Mouse (Mus musculus): Measurements from ENCODE around the gene Pbx1. TPM values are rescaled to one million over a fixed set of nuclear protein-coding genes. Genes with fewer than 3 reads are reported as not detected.
A peak's percentile ranks its signal among the peaks of the same experiment; 100 is the strongest.

The Pbx1 gene
- total RNA-seq, 2 experiments from 2014 or later, result 130 to 145 TPM

- no peak for DNase-seq (ENCODE audit: low spot score in 2 of 2)
- intact Hi-C loops (cut with DNase I), result no loop called here
These were observed 107.6 kb downstream of the Pbx1 start for GRCm38 (mm10) chr1:168324306-168325085.

DNA sequence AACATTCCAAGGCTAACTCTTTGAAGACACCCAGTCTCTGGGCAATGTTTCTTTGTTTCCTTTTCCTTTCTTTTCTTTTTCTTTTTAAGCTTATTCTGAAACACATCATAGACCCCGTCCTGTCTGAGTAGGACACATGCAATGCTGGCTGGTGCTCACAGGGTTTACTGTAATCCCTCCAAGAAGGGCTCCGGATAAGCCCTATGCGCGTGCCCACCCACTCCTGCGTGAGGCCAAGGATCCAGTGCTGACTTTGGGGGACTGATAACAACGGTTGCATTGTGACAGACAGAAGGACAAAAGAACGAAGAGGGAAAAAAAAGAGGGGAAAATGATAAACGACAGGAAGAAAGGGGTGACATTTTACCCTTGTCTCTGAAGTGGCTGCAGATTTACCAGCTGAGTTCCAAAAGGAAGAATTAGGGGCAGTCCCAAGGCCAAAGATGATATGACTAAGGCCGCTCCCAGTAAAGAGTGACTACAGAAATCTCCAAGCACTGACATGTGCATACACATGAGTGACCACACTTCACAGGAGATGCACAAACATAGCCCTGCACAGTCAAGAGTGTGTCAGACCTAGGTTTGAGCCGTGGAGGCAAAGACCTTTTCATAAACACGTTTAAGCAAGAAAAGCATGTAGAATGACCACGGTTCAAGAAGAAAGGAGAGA lies 108.5 kb downstream of the Pbx1 start:
- intact Hi-C loops (cut with DNase I), result no loop called here

GRCm38 (mm10) chr1:168322892-168323291 lies 109.2 kb downstream of the Pbx1 start:
- DNase-seq (ENCODE audit: low spot score in 2 of 2), result peak in 1 of 2 experiments; percentile 48
- intact Hi-C loops (cut with DNase I), result no loop called here

More for the DNA sequence above, 108.5 kb downstream of the Pbx1 start:
- no peak for DNase-seq (ENCODE audit: low spot score in 2 of 2)

- intact Hi-C loops (cut with DNase I), result no loop called here
These were observed 112.4 kb downstream of the Pbx1 start for GRCm38 (mm10) chr1:168319695-168320094.

DNA sequence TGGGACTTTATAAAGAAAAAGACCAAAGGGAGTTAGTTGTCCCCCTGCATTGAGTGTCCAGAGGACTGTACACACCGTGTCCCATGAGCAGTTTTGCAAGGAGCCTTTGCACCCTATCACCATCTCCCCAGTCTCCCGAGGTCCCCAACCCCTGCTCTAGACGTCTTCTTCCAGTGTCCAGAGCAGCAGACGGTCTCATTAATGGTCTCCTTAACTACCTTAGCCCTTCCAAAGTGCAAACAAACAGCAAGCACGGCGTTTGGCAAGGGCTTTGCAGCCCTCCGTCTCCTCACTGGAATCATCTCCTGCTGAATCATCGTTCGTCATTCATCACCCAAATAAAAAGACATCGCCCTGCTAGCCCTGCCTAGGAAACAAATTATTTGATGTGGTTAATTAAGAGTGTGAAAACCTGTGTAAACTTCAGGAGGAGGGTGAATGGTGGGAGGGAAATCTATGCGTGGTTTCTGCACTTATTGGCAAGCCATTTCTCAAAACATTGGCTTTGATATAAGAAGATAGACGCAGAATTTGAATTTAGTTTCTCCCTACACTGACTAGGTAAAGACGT lies 113.1 kb downstream of the Pbx1 start:
- DNase-seq (ENCODE audit: low spot score in 2 of 2), result no peak
- intact Hi-C loops (cut with DNase I), result no loop called here

More at GRCm38 (mm10) chr1:168319695-168320094, 112.4 kb downstream of the Pbx1 start:
- no peak for DNase-seq (ENCODE audit: low spot score in 2 of 2)

GRCm38 (mm10) chr1:168313772-168314171 lies 118.3 kb downstream of the Pbx1 start:
- intact Hi-C loops (cut with DNase I), result no loop called here
- DNase-seq (ENCODE audit: low spot score in 2 of 2), result no peak

DNA sequence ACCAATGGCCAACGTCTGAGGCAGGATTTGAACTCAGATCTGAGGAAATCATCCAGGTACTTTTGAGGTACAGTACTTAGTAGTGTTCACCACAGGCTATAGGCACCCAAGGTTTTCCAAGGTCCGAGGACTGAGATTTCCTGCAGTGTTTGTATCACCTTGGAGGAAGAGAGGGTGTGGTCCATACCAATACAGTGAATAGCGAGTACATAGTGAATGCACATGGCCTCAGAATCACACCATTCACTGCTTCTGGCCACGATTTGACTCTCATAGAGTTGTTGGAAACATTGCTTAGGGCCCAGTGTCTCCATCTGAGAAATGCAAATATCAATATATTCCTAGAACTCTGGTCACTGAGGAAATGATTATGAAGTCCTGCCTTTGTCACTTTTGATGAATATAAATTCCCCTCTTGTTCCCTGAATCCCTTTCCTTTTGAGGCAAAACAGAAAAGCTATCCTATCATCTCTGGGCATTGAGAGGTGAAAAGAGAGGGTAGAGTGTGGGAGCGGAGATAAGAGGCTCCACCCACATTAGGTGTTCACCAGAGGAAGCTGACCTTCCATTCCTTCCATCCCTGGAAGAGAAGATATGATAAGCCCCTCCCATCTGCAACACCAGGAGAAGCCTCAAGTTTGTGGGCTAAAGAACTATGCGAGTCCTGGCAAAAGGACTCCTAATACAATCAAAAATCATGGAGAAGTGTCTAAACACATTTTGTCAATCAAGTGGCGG lies 119.2 kb downstream of the Pbx1 start:
- no peak for DNase-seq (ENCODE audit: low spot score in 2 of 2)
- intact Hi-C loops (cut with DNase I), result no loop called here

GRCm38 (mm10) chr1:168309101-168309521 lies 123.0 kb downstream of the Pbx1 start:
- DNase-seq (ENCODE audit: low spot score in 2 of 2), result peak in 1 of 2 experiments; percentile 34
- intact Hi-C loops (cut with DNase I), result no loop called here

GRCm38 (mm10) chr1:168307275-168308182 lies 124.5 kb downstream of the Pbx1 start:
- intact Hi-C loops (cut with DNase I), result no loop called here
- DNase-seq (ENCODE audit: low spot score in 2 of 2), result no peak

GRCm38 (mm10) chr1:168300505-168300904 lies 131.6 kb downstream of the Pbx1 start:
- intact Hi-C loops (cut with DNase I), result no loop called here
- DNase-seq (ENCODE audit: low spot score in 2 of 2), result no peak

- intact Hi-C loops (cut with DNase I), result no loop called here
- no peak for DNase-seq (ENCODE audit: low spot score in 2 of 2)
These were observed 132.1 kb downstream of the Pbx1 start for GRCm38 (mm10) chr1:168299928-168300365.

- no peak for DNase-seq (ENCODE audit: low spot score in 2 of 2)
- intact Hi-C loops (cut with DNase I), result no loop called here
These were observed 132.9 kb downstream of the Pbx1 start for GRCm38 (mm10) chr1:168299181-168299580.

DNA sequence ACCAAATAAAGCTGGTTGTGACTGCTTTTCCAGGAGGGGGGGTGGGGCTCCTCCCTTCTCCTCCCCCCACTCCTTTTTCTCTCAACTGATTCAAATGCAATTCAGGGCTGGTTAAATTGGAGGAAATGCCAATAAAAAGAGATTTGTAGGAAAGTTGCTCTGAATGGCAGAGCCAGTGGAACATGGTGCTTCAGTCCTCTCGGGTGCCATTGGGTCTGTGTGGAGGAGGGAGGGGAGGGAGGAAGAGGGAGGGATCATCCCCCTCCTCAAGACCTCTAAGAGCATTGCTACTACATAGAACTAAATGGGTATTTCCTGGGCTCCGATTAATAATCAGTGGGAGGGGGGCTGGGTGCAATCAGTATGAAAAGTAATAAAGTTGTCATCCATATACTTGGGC lies 135.8 kb downstream of the Pbx1 start:
- intact Hi-C loops (cut with DNase I), result no loop called here
- DNase-seq (ENCODE audit: low spot score in 2 of 2), result no peak

DNA sequence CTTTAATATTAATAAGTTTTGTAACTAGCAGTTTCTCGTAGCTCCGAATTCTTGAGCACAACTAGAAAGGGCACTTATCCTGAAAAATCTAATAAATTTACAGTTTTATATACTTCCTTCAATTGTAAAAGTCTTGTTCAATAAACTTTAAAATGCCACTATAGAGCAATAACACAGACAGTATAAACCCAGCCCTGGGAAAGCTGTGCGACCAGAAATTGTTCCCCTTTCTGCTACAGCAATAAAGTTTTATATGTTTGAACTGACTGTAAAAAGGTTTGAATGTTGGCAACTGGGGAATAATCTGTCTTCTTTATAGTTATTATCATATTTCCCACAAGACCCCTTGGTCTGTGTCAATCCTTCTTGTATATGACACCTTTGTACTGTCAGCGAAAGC lies 136.3 kb downstream of the Pbx1 start:
- no peak for DNase-seq (ENCODE audit: low spot score in 2 of 2)
- intact Hi-C loops (cut with DNase I), result no loop called here

- intact Hi-C loops (cut with DNase I), result no loop called here
- DNase-seq (ENCODE audit: low spot score in 2 of 2), result no peak
These were observed 138.4 kb downstream of the Pbx1 start for GRCm38 (mm10) chr1:168293673-168294072.

DNA sequence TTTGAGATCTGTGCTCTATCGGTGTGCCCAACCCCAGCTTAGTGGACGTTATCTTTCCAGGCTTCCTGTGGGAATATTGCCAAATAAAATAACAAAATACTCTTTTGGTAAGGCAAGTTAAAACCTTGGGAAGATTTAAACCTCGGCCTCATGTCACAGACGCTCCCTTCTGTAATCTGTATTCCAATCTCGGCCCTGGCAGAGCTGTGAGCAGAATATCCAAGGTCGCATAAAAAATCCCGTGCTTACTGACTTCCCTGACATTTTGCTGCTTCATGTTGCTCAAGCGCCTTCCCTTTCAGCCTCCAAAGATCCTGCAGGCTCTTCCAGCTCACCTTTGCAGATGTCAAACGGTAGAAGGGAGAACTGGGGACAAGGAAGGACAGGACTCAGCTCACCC lies 140.0 kb downstream of the Pbx1 start:
- intact Hi-C loops (cut with DNase I), result no loop called here
- DNase-seq (ENCODE audit: low spot score in 2 of 2), result no peak

DNA sequence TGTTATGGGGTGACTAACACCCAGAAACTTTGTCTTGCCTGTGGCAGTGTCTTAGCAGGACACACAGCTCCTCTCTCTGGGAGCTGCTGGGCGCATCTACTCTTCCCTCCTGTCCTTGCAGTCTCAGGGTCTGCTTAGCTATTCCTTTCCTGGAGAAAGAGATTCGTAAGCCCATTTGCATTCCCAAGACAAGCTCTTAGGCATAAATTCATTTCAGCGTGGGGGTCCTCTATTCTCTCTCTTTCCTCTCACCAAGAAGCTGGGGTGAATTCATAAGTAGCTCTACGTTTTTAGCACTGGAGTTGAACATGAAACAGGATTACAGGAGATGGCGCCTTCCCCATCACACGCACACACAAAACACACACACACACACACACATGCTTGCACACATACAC lies 140.4 kb downstream of the Pbx1 start:
- DNase-seq (ENCODE audit: low spot score in 2 of 2), result no peak
- intact Hi-C loops (cut with DNase I), result no loop called here

GRCm38 (mm10) chr1:168291001-168291642 lies 140.9 kb downstream of the Pbx1 start:
- intact Hi-C loops (cut with DNase I), result no loop called here
- no peak for DNase-seq (ENCODE audit: low spot score in 2 of 2)
